In genomic region chr1:37350886-37351651, GRCm38 (mm10) we compare ENCODE assay signal across 7 mouse cellular contexts. TPM values are rescaled to one million over a fixed set of nuclear protein-coding genes. Genes with fewer than 3 reads are reported as not detected.
DNase-seq lines count a peak whose midpoint lies in the region; ATAC-seq lines count a peak whose summit lies in the region.

No protein-coding gene starts in this region.

- no peaks in the 10 kb centered on the region for H3K36me3 ChIP-seq in lung, embryonic 15.5 days
- H3K36me3 ChIP-seq in hindbrain, embryonic 12.5 days = no peaks in the 10 kb centered on the region
- H3K36me3 ChIP-seq in neural tube, embryonic 15.5 days = no peaks in the 10 kb centered on the region

- no peak for DNase-seq in lung, postnatal 25 days (ENCODE audit: low spot score)
- peak; percentile 61 to 81 for DNase-seq in left cerebral cortex, adult 9 months (ENCODE audit: low spot score in 2 of 2)
- no peak for DNase-seq in gastrocnemius, postnatal 10 days
- DNase-seq in cerebellum, adult 8-10 months = no peak

- H3K27ac ChIP-seq in lung, embryonic 15.5 days = peak overlapping the region; percentile 87
- H3K27ac ChIP-seq in hindbrain, embryonic 12.5 days = peak overlapping the region; percentile 30
- no peak overlapping the region for H3K27ac ChIP-seq in neural tube, embryonic 15.5 days (replicated peaks)

- H3K4me1 ChIP-seq in lung, embryonic 15.5 days = peaks cover 44% of the 10 kb centered on the region
- H3K4me1 ChIP-seq in hindbrain, embryonic 12.5 days = peaks cover 16% of the 10 kb centered on the region
- H3K4me1 ChIP-seq in neural tube, embryonic 15.5 days = peaks cover 10% of the 10 kb centered on the region; the same call in 1 of the 2 replicates

- no peak overlapping the region for H3K4me3 ChIP-seq in lung, embryonic 15.5 days
- H3K4me3 ChIP-seq in hindbrain, embryonic 12.5 days = no peak overlapping the region
- no peak overlapping the region for H3K4me3 ChIP-seq in neural tube, embryonic 15.5 days (replicated peaks)

- WGBS in lung, embryonic 15.5 days = 37% methylated on average over 7 of the region's 7 CpGs
- 51% methylated on average over 7 of the region's 7 CpGs for WGBS in hindbrain, embryonic 12.5 days
- 47% methylated on average over 7 of the region's 7 CpGs for WGBS in neural tube, embryonic 15.5 days

- no peak overlapping the region; the same call in 1 of the 2 replicates for H3K4me2 ChIP-seq in lung, embryonic 15.5 days
- H3K4me2 ChIP-seq in hindbrain, embryonic 12.5 days (replicated peaks) = no peak overlapping the region
- H3K4me2 ChIP-seq in neural tube, embryonic 15.5 days = no peak overlapping the region

- H3K9me3 ChIP-seq in lung, embryonic 15.5 days = no peaks in the 10 kb centered on the region
- no peaks in the 10 kb centered on the region for H3K9me3 ChIP-seq in hindbrain, embryonic 12.5 days (replicated peaks)
- H3K9me3 ChIP-seq in neural tube, embryonic 15.5 days (replicated peaks) = no peaks in the 10 kb centered on the region

- no peak overlapping the region for H3K9ac ChIP-seq in lung, embryonic 15.5 days
- H3K9ac ChIP-seq in hindbrain, embryonic 12.5 days = no peak overlapping the region
- no peak overlapping the region for H3K9ac ChIP-seq in neural tube, embryonic 15.5 days (replicated peaks)

- no peaks in the 10 kb centered on the region for H3K27me3 ChIP-seq in lung, embryonic 15.5 days
- no peaks in the 10 kb centered on the region for H3K27me3 ChIP-seq in hindbrain, embryonic 12.5 days
- no peaks in the 10 kb centered on the region for H3K27me3 ChIP-seq in neural tube, embryonic 15.5 days (replicated peaks)

- peak; percentile 61; the same call in 1 of the 2 replicates for ATAC-seq in lung, embryonic 15.5 days (ENCODE audit: borderline replicate concordance, extremely low read depth, low FRiP score, low TSS enrichment)
- peak; percentile 69 for ATAC-seq in hindbrain, embryonic 12.5 days (ENCODE audit: low FRiP score)
- ATAC-seq in neural tube, embryonic 15.5 days (ENCODE audit: low FRiP score) = peak; percentile 58; the same call in 1 of the 2 replicates

RNA-seq across cellular contexts. Expression of gene Inpp4a, which starts 51.4 kb away (rescaled TPM):
- 12.0 and 13.6 TPM in 2 replicates for polyA plus RNA-seq in lung, embryonic 15.5 days (2015; fragmentation: Nextera tagmentation; extraction: Ambion mirVana)
- polyA plus RNA-seq in hindbrain, embryonic 12.5 days (2016; fragmentation: Nextera tagmentation; extraction: Ambion mirVana) = 33.7 and 36.1 TPM in 2 replicates
- polyA plus RNA-seq in neural tube, embryonic 15.5 days (2015; fragmentation: Nextera tagmentation; extraction: Ambion mirVana) = 57.2 and 67.4 TPM in 2 replicates
- 10 to 100 TPM; 22.1 to 26.2 TPM for total RNA-seq in gastrocnemius, postnatal 10 days (2021)

Comparison
In these comparisons a context has a peak if more than half of its experiments do, and no peak if none do; other contexts are left out.
1. DNase-seq: peak in left cerebral cortex, adult 9 months (2 of 2); none in lung, postnatal 25 days (single experiment), gastrocnemius, postnatal 10 days (single experiment) and cerebellum, adult 8-10 months (single experiment).
2. Peak in every context shown above with its lines, with median percentiles within 50 percentile points of each other: ATAC-seq.